In genomic region chr8:85371736-85372464, GRCm38 (mm10) we compare ENCODE assay signal across 30 mouse cellular contexts. TPM values are rescaled to one million over a fixed set of nuclear protein-coding genes. Genes with fewer than 3 reads are reported as not detected.
DNase-seq lines count a peak whose midpoint lies in the region; ATAC-seq and TF ChIP-seq lines count a peak whose summit lies in the region.
"Had no signal": no experiment of that assay in that cellular context is flagged by ENCODE, and none has a peak within 500 bp of the region (broad histone marks: within the 10 kb centered on the region; RNA-seq: fewer than 3 reads in every experiment).

No protein-coding gene starts in this region.

- H3K36me3 ChIP-seq in heart, embryonic 10.5 days = no peaks in the 10 kb centered on the region; the same call in 1 of the 2 replicates
- H3K36me3 ChIP-seq in heart, embryonic 11.5 days (ENCODE audit: control insufficient read depth, insufficient read depth, low read length) = no peaks in the 10 kb centered on the region
- no peaks in the 10 kb centered on the region for H3K36me3 ChIP-seq in midbrain, postnatal 0 days (ENCODE audit: insufficient read depth, low read length)
- H3K36me3 ChIP-seq: heart, embryonic 13.5 days; limb, embryonic 13.5 days; midbrain, embryonic 10.5 days; midbrain, embryonic 15.5 days had no signal

- H3K4me1 ChIP-seq in heart, embryonic 10.5 days = peaks cover 48% of the 10 kb centered on the region
- H3K4me1 ChIP-seq in heart, embryonic 11.5 days (ENCODE audit: control insufficient read depth, insufficient read depth, low read length) = peaks cover 27% of the 10 kb centered on the region
- H3K4me1 ChIP-seq in midbrain, postnatal 0 days (ENCODE audit: insufficient read depth, low read length) = no peaks in the 10 kb centered on the region
- H3K4me1 ChIP-seq: midbrain, embryonic 10.5 days; midbrain, embryonic 15.5 days had no signal

- H3K4me2 ChIP-seq in heart, embryonic 11.5 days = no peak overlapping the region
- H3K4me2 ChIP-seq in midbrain, postnatal 0 days (ENCODE audit: low read depth, low read length, poor library complexity, severe bottlenecking) = no peak overlapping the region
- H3K4me2 ChIP-seq: heart, embryonic 13.5 days; hindbrain, embryonic 14.5 days; limb, embryonic 13.5 days; lung, embryonic 14.5 days; midbrain, embryonic 15.5 days had no signal

- no peaks in the 10 kb centered on the region for H3K9me3 ChIP-seq in heart, embryonic 10.5 days
- H3K9me3 ChIP-seq in heart, embryonic 11.5 days (replicated peaks; ENCODE audit: control insufficient read depth, low read length) = no peaks in the 10 kb centered on the region
- no peaks in the 10 kb centered on the region for H3K9me3 ChIP-seq in midbrain, postnatal 0 days (ENCODE audit: low read length)
- H3K9me3 ChIP-seq: heart, embryonic 13.5 days; limb, embryonic 13.5 days; midbrain, embryonic 10.5 days; midbrain, embryonic 15.5 days had no signal

- peak overlapping the region; percentile 47; the same call in 1 of the 2 replicates for H3K27ac ChIP-seq in heart, embryonic 10.5 days
- H3K27ac ChIP-seq in heart, embryonic 11.5 days (ENCODE audit: low read depth, low read length) = no peak overlapping the region
- H3K27ac ChIP-seq in midbrain, postnatal 0 days (ENCODE audit: low read depth, low read length) = no peak overlapping the region
- H3K27ac ChIP-seq: heart, embryonic 13.5 days; hindbrain, embryonic 14.5 days; limb, embryonic 13.5 days; liver, embryonic 14.5 days; midbrain, embryonic 10.5 days; midbrain, embryonic 15.5 days; stomach, postnatal 0 days had no signal

- no peak for DNase-seq in heart, embryonic 10.5 days (ENCODE audit: low spot score)
- DNase-seq in left cerebral cortex, adult 18-20 months (ENCODE audit: low spot score in 2 of 2) = peak; percentile 29 to 42
- no peak for DNase-seq in left cerebral cortex, postnatal 14 days (ENCODE audit: low spot score in 2 of 2)
- peak; percentile 81 for DNase-seq in brain, adult 2 months (ENCODE audit: low read depth, low spot score)
- no peak for DNase-seq in midbrain, postnatal 0 days (ENCODE audit: low spot score)
- DNase-seq: adrenal gland, postnatal 10 days; cerebellum, adult 11-12 months; cerebellum, postnatal 10 days; gastrocnemius, postnatal 10 days; heart, postnatal 10 days; kidney, adult 9 months; kidney, postnatal 10 days; lung, embryonic 14.5 days; lung, postnatal 14 days; right cerebral cortex, postnatal 4 days; thymus, adult 2 months; thymus, postnatal 36 days had no signal

- no peak overlapping the region for H3K4me3 ChIP-seq in heart, embryonic 10.5 days
- no peak overlapping the region for H3K4me3 ChIP-seq in heart, embryonic 11.5 days (ENCODE audit: low read depth, low read length)
- H3K4me3 ChIP-seq in midbrain, postnatal 0 days (ENCODE audit: low read depth, low read length) = no peak overlapping the region
- H3K4me3 ChIP-seq: erythroblast, embryonic 14.5 days; heart, embryonic 13.5 days; limb, embryonic 13.5 days; midbrain, embryonic 10.5 days; midbrain, embryonic 15.5 days had no signal

- ATAC-seq in heart, embryonic 11.5 days (replicated peaks; ENCODE audit: insufficient number of reproducible peaks, low FRiP score, low TSS enrichment) = no peak
- ATAC-seq in megakaryocyte progenitor cell, adult 5-6 weeks (replicated peaks; ENCODE audit: poor library complexity) = 0 out of 2 replicates have a peak, but pooled peaks have one; percentile 42
- ATAC-seq in midbrain, postnatal 0 days (ENCODE audit: low FRiP score) = no peak
- ATAC-seq: forebrain, embryonic 16.5 days; intestine, postnatal 0 days; midbrain, embryonic 15.5 days; Patski had no signal

- WGBS in heart, embryonic 10.5 days = 65% methylated on average over 5 of the region's 5 CpGs
- 69% methylated on average over 5 of the region's 5 CpGs for WGBS in heart, embryonic 11.5 days (ENCODE audit: insufficient replicate concordance)
- WGBS in midbrain, postnatal 0 days = 80% methylated on average over 5 of the region's 5 CpGs

- no peak for TF ChIP-seq CTCF in midbrain, postnatal 0 days (IDR thresholded peaks at IDR 0.05)

- H3K9ac ChIP-seq in heart, embryonic 11.5 days (ENCODE audit: low read depth, low read length) = no peak overlapping the region
- no peak overlapping the region for H3K9ac ChIP-seq in midbrain, postnatal 0 days (replicated peaks; ENCODE audit: low read length, poor library complexity, severe bottlenecking)
- H3K9ac ChIP-seq: heart, embryonic 13.5 days; hindbrain, embryonic 14.5 days; limb, embryonic 13.5 days; liver, embryonic 14.5 days; lung, embryonic 14.5 days; midbrain, embryonic 15.5 days had no signal

- H3K27me3 ChIP-seq in heart, embryonic 10.5 days (ENCODE audit: insufficient read depth, poor library complexity, severe bottlenecking) = no peaks in the 10 kb centered on the region
- H3K27me3 ChIP-seq in heart, embryonic 11.5 days (ENCODE audit: control insufficient read depth, insufficient read depth, low read length) = no peaks in the 10 kb centered on the region
- no peaks in the 10 kb centered on the region for H3K27me3 ChIP-seq in midbrain, postnatal 0 days (ENCODE audit: insufficient read depth, low read length)
- H3K27me3 ChIP-seq: heart, embryonic 13.5 days; limb, embryonic 13.5 days; midbrain, embryonic 15.5 days; Patski had no signal

- intact Hi-C loops in left cerebral cortex, postnatal 14 days (cut with DNase I) = no loop called here

RNA-seq across cellular contexts. Expression of gene Mylk3, which starts 14.2 kb away (rescaled TPM):
- polyA plus RNA-seq in heart, embryonic 10.5 days (2016; fragmentation: Nextera tagmentation; extraction: Ambion mirVana) = 131 and 248 TPM in 2 replicates
- 167 and 212 TPM in 2 replicates for polyA plus RNA-seq in heart, embryonic 11.5 days (2014; fragmentation: Nextera tagmentation; extraction: Ambion mirVana)
- total RNA-seq in left cerebral cortex, adult 18-20 months (2021) = 1 to 10 TPM; 4.5 to 6.2 TPM
- 1 to 10 TPM; 1.9 to 3.5 TPM for total RNA-seq in left cerebral cortex, postnatal 14 days (2021)
- 2.2 and 2.8 TPM in 2 replicates for total RNA-seq in megakaryocyte progenitor cell, adult 5-6 weeks (2015)
- 4.8 and 10.0 TPM in 2 replicates for total RNA-seq in megakaryocyte progenitor cell, adult 5-6 weeks (2017)
- 0.09 TPM in 1 of 2 replicates, not detected in the other for total RNA-seq in midbrain, postnatal 0 days (2014; rRNA removed)
- polyA plus RNA-seq in midbrain, postnatal 0 days (2015; fragmentation: Nextera tagmentation; extraction: Ambion mirVana) = 0.18 and 0.46 TPM in 2 replicates
- polyA plus RNA-seq: Patski had no signal

Comparison
In these comparisons a context has a peak if more than half of its experiments do, and no peak if none do; other contexts are left out.
1. DNase-seq: peak in left cerebral cortex, adult 18-20 months (2 of 2) and brain, adult 2 months (single experiment); none in heart, embryonic 10.5 days (single experiment), left cerebral cortex, postnatal 14 days (0 of 2) and midbrain, postnatal 0 days (single experiment).